Mouse (Mus musculus): ENCODE measurements around the gene Wscd2. TPM values are rescaled to one million over a fixed set of nuclear protein-coding genes. Genes with fewer than 3 reads are reported as not detected.

Wscd2 gene
- polyA plus RNA-seq, 1 experiment from 2014 or later: 4.5 TPM

DNA sequence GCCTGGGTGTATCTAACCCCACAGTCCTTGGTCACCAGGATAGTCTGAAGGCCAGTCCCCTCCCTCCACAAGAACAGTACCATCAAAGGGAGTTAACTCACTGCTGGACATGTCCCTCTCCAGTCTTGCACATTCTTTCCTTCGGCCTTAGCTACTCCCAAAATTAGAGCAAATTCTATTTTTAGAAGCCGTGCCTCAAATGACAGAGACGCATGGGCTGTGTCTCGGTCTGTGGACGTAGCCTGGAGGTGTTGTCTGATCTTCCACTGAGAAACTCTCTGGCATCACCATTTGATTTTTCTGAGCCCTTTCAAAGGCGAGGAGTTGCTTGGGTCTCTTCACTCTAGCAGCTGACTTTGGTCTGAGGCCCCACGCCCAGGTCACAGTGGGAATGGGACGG is 2.3 kb upstream of the Wscd2 start:
- H3K4me3 ChIP-seq (replicated peaks): no peak overlapping the region
- WGBS: 61% methylated on average over 8 of the region's 8 CpGs
- H3K27me3 ChIP-seq: peaks cover 45% of the 10 kb centered on the region
- no peak for ATAC-seq (replicated peaks; ENCODE audit: low FRiP score)
- no peak overlapping the region for H3K4me2 ChIP-seq
- no peak overlapping the region for H3K9ac ChIP-seq
- H3K27ac ChIP-seq: no peak overlapping the region
- H3K36me3 ChIP-seq: no peaks in the 10 kb centered on the region
- H3K4me1 ChIP-seq: peaks cover 23% of the 10 kb centered on the region
- H3K9me3 ChIP-seq (replicated peaks): no peaks in the 10 kb centered on the region

- no peak for ATAC-seq (replicated peaks; ENCODE audit: low FRiP score)
- Histone ChIP-seq H3K27me3 (peaks cover 54% of the 10 kb centered on the region), H3K9ac (no peak overlapping the region), H3K27ac (no peak overlapping the region), H3K9me3 (replicated peaks) (no peaks in the 10 kb centered on the region), H3K4me1 (peaks cover 23% of the 10 kb centered on the region), H3K4me2 (no peak overlapping the region), H3K4me3 (replicated peaks) (no peak overlapping the region), H3K36me3 (no peaks in the 10 kb centered on the region)
- 87% methylated on average over 9 of the region's 9 CpGs for WGBS
Observed at GRCm38 (mm10) chr5:113489617-113490016, 516 bp upstream of the Wscd2 start.

DNA sequence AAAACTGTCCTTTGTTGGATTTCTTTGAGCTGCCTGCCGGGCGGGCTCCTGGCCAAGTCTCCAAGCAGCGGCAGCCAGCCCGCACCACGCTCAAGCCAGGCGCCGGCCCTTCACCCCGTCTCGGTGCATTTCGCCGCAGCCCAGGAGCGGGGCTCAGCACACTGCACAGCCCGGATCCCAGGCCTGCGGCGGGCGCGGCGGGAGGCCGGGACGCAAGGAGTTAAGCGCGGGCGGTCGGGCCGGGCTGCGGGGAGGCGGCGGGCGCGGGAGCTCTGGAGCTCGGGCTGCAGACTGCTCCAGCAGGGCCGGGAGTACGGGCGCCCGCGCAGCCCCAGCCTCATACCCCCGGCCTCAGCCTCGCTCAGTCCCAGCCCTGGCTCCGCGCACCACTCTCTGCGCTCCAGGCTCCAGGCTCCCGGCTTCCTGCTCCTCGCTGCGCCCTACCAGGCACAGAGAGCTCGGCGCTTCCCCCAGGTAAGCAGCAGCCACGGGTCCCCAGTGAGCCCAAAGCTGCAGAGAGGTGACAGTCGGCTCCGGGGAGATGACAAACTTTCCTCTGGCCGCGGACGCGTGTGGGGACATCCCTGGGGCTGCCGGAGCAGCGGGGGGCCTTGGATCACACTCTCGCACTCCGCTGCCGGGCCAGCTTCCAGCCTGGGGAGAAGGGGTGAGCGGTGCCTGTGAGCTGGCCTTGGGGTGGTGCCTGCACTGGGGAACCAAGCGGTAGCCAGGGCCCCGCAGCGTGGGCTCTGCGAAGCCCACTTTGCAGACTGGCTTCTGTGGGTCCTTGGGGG is 531 bp downstream of the Wscd2 start:
- Histone ChIP-seq H3K27ac (no peak overlapping the region), H3K4me3 (replicated peaks) (peak overlapping the region; percentile 47), H3K36me3 (no peaks in the 10 kb centered on the region), H3K27me3 (peaks cover 54% of the 10 kb centered on the region), H3K9ac (peak overlapping the region; percentile 37), H3K4me1 (peaks cover 23% of the 10 kb centered on the region), H3K4me2 (peak overlapping the region; percentile 78), H3K9me3 (replicated peaks) (no peaks in the 10 kb centered on the region)
- 1% methylated on average over 63 of the region's 63 CpGs for WGBS
- peak; percentile 77 for ATAC-seq (replicated peaks; ENCODE audit: low FRiP score)

DNA sequence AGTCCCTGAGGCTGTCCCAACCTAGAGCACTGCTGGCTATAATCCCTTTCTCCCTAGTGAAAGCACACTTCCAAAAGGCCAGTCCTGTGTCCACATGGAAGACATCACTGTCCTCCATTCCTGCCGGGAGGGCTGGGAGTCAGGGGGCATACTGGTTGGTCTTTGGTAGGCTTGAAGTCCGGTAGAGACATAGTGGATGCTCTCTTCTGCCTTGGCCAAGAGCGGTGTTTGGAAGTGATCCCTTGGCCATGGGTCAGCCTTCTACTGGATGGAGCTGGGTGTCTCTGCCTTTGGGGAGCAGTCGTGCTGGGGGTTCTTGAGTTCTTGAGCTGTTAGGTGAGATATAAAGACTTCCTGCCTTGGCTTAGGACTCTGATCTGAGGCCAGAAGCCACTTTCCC is 1.4 kb downstream of the Wscd2 start:
- Histone ChIP-seq H3K27me3 (peaks cover 54% of the 10 kb centered on the region), H3K27ac (no peak overlapping the region), H3K36me3 (no peaks in the 10 kb centered on the region), H3K4me3 (replicated peaks) (peak overlapping the region; percentile 47), H3K4me1 (peaks cover 23% of the 10 kb centered on the region), H3K4me2 (peak overlapping the region; percentile 78), H3K9ac (no peak overlapping the region), H3K9me3 (replicated peaks) (no peaks in the 10 kb centered on the region)
- WGBS: 70% methylated on average over 4 of the region's 4 CpGs
- no peak for ATAC-seq (replicated peaks; ENCODE audit: low FRiP score)

- Histone ChIP-seq H3K27ac (no peak overlapping the region), H3K4me2 (peak overlapping the region; percentile 78; the same call in 1 of the 2 replicates), H3K9ac (no peak overlapping the region), H3K36me3 (no peaks in the 10 kb centered on the region), H3K9me3 (replicated peaks) (no peaks in the 10 kb centered on the region), H3K4me1 (peaks cover 23% of the 10 kb centered on the region), H3K4me3 (replicated peaks) (no peak overlapping the region), H3K27me3 (peaks cover 54% of the 10 kb centered on the region)
- 88% methylated on average over 3 of the region's 3 CpGs for WGBS
- no peak for ATAC-seq (replicated peaks; ENCODE audit: low FRiP score)
Observed at GRCm38 (mm10) chr5:113491988-113492387, 1.9 kb downstream of the Wscd2 start.

DNA sequence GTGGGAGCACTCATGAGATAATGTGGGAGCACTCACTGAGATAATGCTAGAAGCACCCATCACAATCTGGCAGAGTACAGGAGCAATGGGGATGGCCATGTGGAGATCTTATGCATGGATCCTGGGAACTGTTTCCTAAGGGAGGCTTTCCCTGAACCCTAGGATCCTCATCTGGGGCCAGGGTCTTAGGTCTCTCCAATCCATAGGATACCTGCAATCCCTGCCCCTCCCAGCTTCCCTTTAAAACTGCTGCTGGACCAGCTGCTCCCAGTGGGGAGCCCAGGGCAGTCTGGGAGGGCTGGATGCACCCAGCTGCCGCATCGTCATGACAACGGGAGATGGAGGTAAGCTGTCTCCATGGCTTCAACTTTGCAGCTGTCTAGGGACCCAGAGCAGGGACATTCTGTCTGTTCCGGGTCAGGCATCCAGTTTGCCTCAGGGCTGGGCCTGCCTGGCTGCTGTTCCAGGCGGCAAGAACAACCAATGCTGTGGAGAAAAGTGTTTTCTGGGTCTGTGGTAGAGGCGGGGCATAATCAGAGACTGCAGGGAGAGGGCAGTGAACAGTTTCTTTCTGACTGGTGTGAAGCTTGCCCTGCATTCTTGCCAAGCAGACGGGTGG is 2.4 kb downstream of the Wscd2 start:
- H3K27ac ChIP-seq: no peak overlapping the region
- H3K27me3 ChIP-seq: peaks cover 54% of the 10 kb centered on the region
- no peaks in the 10 kb centered on the region for H3K9me3 ChIP-seq (replicated peaks)
- 21% methylated on average over 7 of the region's 7 CpGs for WGBS
- peak overlapping the region; percentile 9; the same call in 1 of the 2 replicates for H3K4me2 ChIP-seq
- ATAC-seq (replicated peaks; ENCODE audit: low FRiP score): 0 out of 2 replicates have a peak, but pooled peaks have one; percentile 30
- H3K9ac ChIP-seq: no peak overlapping the region
- H3K4me3 ChIP-seq (replicated peaks): no peak overlapping the region
- no peaks in the 10 kb centered on the region for H3K36me3 ChIP-seq
- H3K4me1 ChIP-seq: peaks cover 23% of the 10 kb centered on the region

DNA sequence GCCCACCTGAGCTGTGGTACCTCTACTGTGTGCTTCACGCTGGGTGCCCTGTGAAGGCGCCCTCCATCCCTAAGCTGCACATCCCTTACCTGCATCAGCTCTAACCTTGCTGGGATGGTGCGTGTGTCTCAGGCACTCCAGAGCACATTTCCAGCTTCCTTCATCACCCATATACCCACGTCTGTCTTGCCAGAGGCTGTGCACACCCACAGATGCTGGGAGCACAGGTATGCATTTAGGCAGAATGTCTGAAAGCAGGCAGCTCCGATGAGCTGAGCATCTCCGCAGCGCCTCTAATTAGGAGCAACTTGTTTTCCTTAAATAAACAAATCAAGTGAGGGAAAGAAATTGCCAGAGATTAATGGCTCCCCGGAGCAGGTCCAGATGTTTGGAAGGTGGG is 3.9 kb downstream of the Wscd2 start:
- Histone ChIP-seq H3K9me3 (replicated peaks) (no peaks in the 10 kb centered on the region), H3K4me2 (no peak overlapping the region), H3K9ac (no peak overlapping the region), H3K27me3 (peaks cover 46% of the 10 kb centered on the region), H3K4me3 (replicated peaks) (no peak overlapping the region), H3K27ac (no peak overlapping the region), H3K36me3 (no peaks in the 10 kb centered on the region), H3K4me1 (peaks cover 23% of the 10 kb centered on the region)
- 61% methylated on average over 8 of the region's 8 CpGs for WGBS
- ATAC-seq (replicated peaks; ENCODE audit: low FRiP score): no peak

DNA sequence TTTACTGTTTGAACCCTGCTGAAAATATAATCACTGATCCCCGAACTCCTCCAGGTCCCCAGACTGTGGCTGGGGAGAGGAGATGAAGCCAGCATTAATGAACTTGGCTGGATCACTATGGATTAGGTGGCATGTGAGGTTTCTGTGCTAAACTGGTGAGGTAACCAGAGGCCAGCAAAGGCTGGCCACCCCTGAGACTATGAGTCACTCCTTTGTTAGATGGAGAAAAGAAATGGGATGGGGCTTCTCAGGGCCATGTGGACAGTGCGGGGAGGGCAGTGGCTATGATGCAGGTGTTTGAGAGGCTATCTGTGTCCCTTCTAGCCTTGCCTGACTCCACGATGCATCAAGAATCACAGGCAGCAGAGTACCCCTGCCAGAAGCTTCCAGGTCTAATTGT is 6.8 kb downstream of the Wscd2 start:
- H3K4me2 ChIP-seq: no peak overlapping the region
- 74% methylated on average over 3 of the region's 3 CpGs for WGBS
- no peaks in the 10 kb centered on the region for H3K36me3 ChIP-seq
- no peak overlapping the region for H3K9ac ChIP-seq
- no peak overlapping the region for H3K27ac ChIP-seq
- H3K27me3 ChIP-seq: peaks cover 19% of the 10 kb centered on the region
- peaks cover 6% of the 10 kb centered on the region for H3K4me1 ChIP-seq
- no peaks in the 10 kb centered on the region for H3K9me3 ChIP-seq (replicated peaks)
- no peak for ATAC-seq (replicated peaks; ENCODE audit: low FRiP score)
- H3K4me3 ChIP-seq (replicated peaks): no peak overlapping the region

- Histone ChIP-seq H3K9me3 (replicated peaks) (no peaks in the 10 kb centered on the region), H3K27ac (no peak overlapping the region), H3K4me3 (replicated peaks) (no peak overlapping the region), H3K36me3 (no peaks in the 10 kb centered on the region), H3K4me2 (no peak overlapping the region), H3K9ac (no peak overlapping the region), H3K27me3 (peaks cover 2% of the 10 kb centered on the region; the same call in 1 of the 2 replicates), H3K4me1 (peaks cover 12% of the 10 kb centered on the region)
- no peak for ATAC-seq (replicated peaks; ENCODE audit: low FRiP score)
- 84% methylated on average over 11 of the region's 11 CpGs for WGBS
Observed at GRCm38 (mm10) chr5:113499421-113499820, 9.3 kb downstream of the Wscd2 start.

GRCm38 (mm10) chr5:113503276-113503675 is 13.1 kb downstream of the Wscd2 start:
- 21% methylated on average over 10 of the region's 10 CpGs for WGBS
- Histone ChIP-seq H3K4me1 (peaks cover 30% of the 10 kb centered on the region), H3K4me2 (no peak overlapping the region), H3K9ac (no peak overlapping the region), H3K36me3 (no peaks in the 10 kb centered on the region), H3K27ac (no peak overlapping the region), H3K27me3 (peaks cover 2% of the 10 kb centered on the region; the same call in 1 of the 2 replicates), H3K9me3 (replicated peaks) (no peaks in the 10 kb centered on the region), H3K4me3 (replicated peaks) (no peak overlapping the region)
- no peak for ATAC-seq (replicated peaks; ENCODE audit: low FRiP score)

GRCm38 (mm10) chr5:113504654-113505053 is 14.5 kb downstream of the Wscd2 start:
- no peak for ATAC-seq (replicated peaks; ENCODE audit: low FRiP score)
- H3K9ac ChIP-seq: no peak overlapping the region
- no peaks in the 10 kb centered on the region for H3K9me3 ChIP-seq (replicated peaks)
- no peak overlapping the region for H3K4me2 ChIP-seq
- WGBS: 27% methylated on average over 4 of the region's 4 CpGs
- no peaks in the 10 kb centered on the region for H3K36me3 ChIP-seq
- peaks cover 30% of the 10 kb centered on the region for H3K4me1 ChIP-seq
- H3K4me3 ChIP-seq (replicated peaks): no peak overlapping the region
- no peak overlapping the region for H3K27ac ChIP-seq
- H3K27me3 ChIP-seq: peaks cover 2% of the 10 kb centered on the region; the same call in 1 of the 2 replicates

DNA sequence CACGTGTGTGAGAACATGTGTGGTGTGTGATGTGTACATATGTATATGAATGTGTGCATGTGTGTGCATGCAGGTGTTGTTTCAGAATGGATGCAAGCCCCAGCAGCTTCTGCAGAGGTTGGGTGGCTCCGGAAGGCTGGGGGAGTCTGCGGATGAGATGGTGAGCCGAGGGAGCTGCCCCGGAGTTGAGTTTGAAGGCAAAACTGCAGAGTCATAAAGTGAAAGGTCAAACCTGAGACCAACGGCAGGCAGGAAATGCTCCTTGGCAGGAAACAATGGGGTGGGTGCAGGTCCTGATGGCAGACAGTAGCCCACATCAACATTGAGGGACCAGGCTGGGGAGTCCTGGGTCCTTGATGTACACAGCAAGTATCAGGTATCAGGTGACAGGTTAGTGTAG is 15.9 kb downstream of the Wscd2 start:
- Histone ChIP-seq H3K4me1 (peaks cover 34% of the 10 kb centered on the region), H3K27me3 (peaks cover 2% of the 10 kb centered on the region; the same call in 1 of the 2 replicates), H3K27ac (no peak overlapping the region), H3K9me3 (replicated peaks) (no peaks in the 10 kb centered on the region), H3K9ac (no peak overlapping the region), H3K36me3 (no peaks in the 10 kb centered on the region), H3K4me3 (replicated peaks) (no peak overlapping the region), H3K4me2 (no peak overlapping the region)
- WGBS: 30% methylated on average over 6 of the region's 6 CpGs
- ATAC-seq (replicated peaks; ENCODE audit: low FRiP score): no peak
